Mouse (Mus musculus): Measurements from ENCODE around the gene Baz1a. TPM values are rescaled to one million over a fixed set of nuclear protein-coding genes. Genes with fewer than 3 reads are reported as not detected.

Gene Baz1a
- polyA plus RNA-seq, 1 experiment: 41.0 TPM

- Histone ChIP-seq H3K4me3 (ENCODE audit: low read depth, low read length) (peak within 1 kb of the TSS; percentile 78), H3K9me3 (replicated peaks; ENCODE audit: control insufficient read depth, insufficient read depth, low read length, poor library complexity, severe bottlenecking) (no peaks in the 10 kb centered on the region; the same call in 1 of the 2 replicates), H3K9ac (ENCODE audit: low read depth, poor library complexity, severe bottlenecking) (peak within 1 kb of the TSS; percentile 93), H3K27ac (ENCODE audit: insufficient read depth, low read length) (peak within 1 kb of the TSS; percentile 76; the same call in 1 of the 2 replicates), H3K36me3 (ENCODE audit: control insufficient read depth, insufficient read depth, low read length, poor library complexity, severe bottlenecking) (no peaks in the 10 kb centered on the region), H3K27me3 (ENCODE audit: control insufficient read depth, insufficient read depth, low read length, poor library complexity, severe bottlenecking) (no peaks in the 10 kb centered on the region), H3K4me1 (ENCODE audit: control insufficient read depth, insufficient read depth, low read length) (peaks cover 3% of the 10 kb centered on the region)
- TF ChIP-seq POLR2A (IDR thresholded peaks at IDR 0.05; ENCODE audit: insufficient read depth, low read length) (peak; percentile 33), CTCF (IDR thresholded peaks at IDR 0.05; ENCODE audit: low read depth, low read length) (no peak)
Measured at GRCm38 (mm10) chr12:54986052-54986717, 28.0 kb downstream of the Baz1a start, which contains the start of gene Gm20403. Gm20403 (minus strand) TSS chr12:54986529.

GRCm38 (mm10) chr12:54985257-54986051 is 28.7 kb downstream of the Baz1a start:
- Histone ChIP-seq H3K9ac (ENCODE audit: low read depth, poor library complexity, severe bottlenecking) (peak overlapping the region; percentile 93), H3K27ac (ENCODE audit: insufficient read depth, low read length) (no peak overlapping the region), H3K4me1 (ENCODE audit: control insufficient read depth, insufficient read depth, low read length) (peaks cover 3% of the 10 kb centered on the region), H3K9me3 (replicated peaks; ENCODE audit: control insufficient read depth, insufficient read depth, low read length, poor library complexity, severe bottlenecking) (no peaks in the 10 kb centered on the region; the same call in 1 of the 2 replicates), H3K4me3 (ENCODE audit: low read depth, low read length) (peak overlapping the region; percentile 78), H3K27me3 (ENCODE audit: control insufficient read depth, insufficient read depth, low read length, poor library complexity, severe bottlenecking) (no peaks in the 10 kb centered on the region), H3K36me3 (ENCODE audit: control insufficient read depth, insufficient read depth, low read length, poor library complexity, severe bottlenecking) (no peaks in the 10 kb centered on the region)
- TF ChIP-seq EP300 (IDR thresholded peaks at IDR 0.05; ENCODE audit: insufficient read depth, low read depth, low read length): no peak
- TF ChIP-seq CTCF (IDR thresholded peaks at IDR 0.05; ENCODE audit: low read depth, low read length): no peak
- no peak for TF ChIP-seq POLR2A (IDR thresholded peaks at IDR 0.05; ENCODE audit: insufficient read depth, low read length)

- no peak overlapping the region for H3K27ac ChIP-seq (ENCODE audit: insufficient read depth, low read length)
- H3K4me3 ChIP-seq (ENCODE audit: low read depth, low read length): peak overlapping the region; percentile 78
- H3K36me3 ChIP-seq (ENCODE audit: control insufficient read depth, insufficient read depth, low read length, poor library complexity, severe bottlenecking): no peaks in the 10 kb centered on the region
- no peak for TF ChIP-seq EP300 (IDR thresholded peaks at IDR 0.05; ENCODE audit: insufficient read depth, low read depth, low read length)
- TF ChIP-seq CTCF (IDR thresholded peaks at IDR 0.05; ENCODE audit: low read depth, low read length): no peak
- TF ChIP-seq POLR2A (IDR thresholded peaks at IDR 0.05; ENCODE audit: insufficient read depth, low read length): no peak
- peaks cover 3% of the 10 kb centered on the region for H3K4me1 ChIP-seq (ENCODE audit: control insufficient read depth, insufficient read depth, low read length)
- no peaks in the 10 kb centered on the region for H3K27me3 ChIP-seq (ENCODE audit: control insufficient read depth, insufficient read depth, low read length, poor library complexity, severe bottlenecking)
- H3K9ac ChIP-seq (ENCODE audit: low read depth, poor library complexity, severe bottlenecking): peak overlapping the region; percentile 93
- no peaks in the 10 kb centered on the region; the same call in 1 of the 2 replicates for H3K9me3 ChIP-seq (replicated peaks; ENCODE audit: control insufficient read depth, insufficient read depth, low read length, poor library complexity, severe bottlenecking)
Measured at GRCm38 (mm10) chr12:54984701-54985256, 29.4 kb downstream of the Baz1a start.

GRCm38 (mm10) chr12:54982935-54983715 is 31.0 kb downstream of the Baz1a start:
- no peak overlapping the region for H3K4me3 ChIP-seq (ENCODE audit: low read depth, low read length)
- no peaks in the 10 kb centered on the region for H3K27me3 ChIP-seq (ENCODE audit: control insufficient read depth, insufficient read depth, low read length, poor library complexity, severe bottlenecking)
- H3K27ac ChIP-seq (ENCODE audit: insufficient read depth, low read length): no peak overlapping the region
- H3K4me1 ChIP-seq (ENCODE audit: control insufficient read depth, insufficient read depth, low read length): no peaks in the 10 kb centered on the region
- no peaks in the 10 kb centered on the region; the same call in 1 of the 2 replicates for H3K9me3 ChIP-seq (replicated peaks; ENCODE audit: control insufficient read depth, insufficient read depth, low read length, poor library complexity, severe bottlenecking)
- no peaks in the 10 kb centered on the region for H3K36me3 ChIP-seq (ENCODE audit: control insufficient read depth, insufficient read depth, low read length, poor library complexity, severe bottlenecking)
- TF ChIP-seq POLR2A (IDR thresholded peaks at IDR 0.05; ENCODE audit: insufficient read depth, low read length) (no peak), EP300 (IDR thresholded peaks at IDR 0.05; ENCODE audit: insufficient read depth, low read depth, low read length) (no peak), CTCF (IDR thresholded peaks at IDR 0.05; ENCODE audit: low read depth, low read length) (no peak)
- H3K9ac ChIP-seq (ENCODE audit: low read depth, poor library complexity, severe bottlenecking): no peak overlapping the region

- Histone ChIP-seq H3K4me3 (ENCODE audit: low read depth, low read length) (no peak overlapping the region), H3K9ac (ENCODE audit: low read depth, poor library complexity, severe bottlenecking) (no peak overlapping the region), H3K27ac (ENCODE audit: insufficient read depth, low read length) (no peak overlapping the region), H3K9me3 (replicated peaks; ENCODE audit: control insufficient read depth, insufficient read depth, low read length, poor library complexity, severe bottlenecking) (no peaks in the 10 kb centered on the region; the same call in 1 of the 2 replicates), H3K27me3 (ENCODE audit: control insufficient read depth, insufficient read depth, low read length, poor library complexity, severe bottlenecking) (no peaks in the 10 kb centered on the region), H3K4me1 (ENCODE audit: control insufficient read depth, insufficient read depth, low read length) (no peaks in the 10 kb centered on the region), H3K36me3 (ENCODE audit: control insufficient read depth, insufficient read depth, low read length, poor library complexity, severe bottlenecking) (no peaks in the 10 kb centered on the region)
- no peak for TF ChIP-seq CTCF (IDR thresholded peaks at IDR 0.05; ENCODE audit: low read depth, low read length)
Measured at GRCm38 (mm10) chr12:54981962-54982361, 32.2 kb downstream of the Baz1a start.

Data from ES-Bruce4 (cell line).